Mouse (Mus musculus) left cerebral cortex, postnatal 10 days (tissue): ENCODE data around the gene Vps52. TPM values are rescaled to one million over a fixed set of nuclear protein-coding genes. Genes with fewer than 3 reads are reported as not detected.
A peak's percentile ranks its signal among the peaks of the same experiment; 100 is the strongest.
"Not testable (repeated sequence)": the region's sequence is repeated elsewhere in the genome, so short reads cannot be mapped to it uniquely, and the experiment has no call there.

Experiments
- DNase-seq, 2 experiments: peaks; one replicate each; pipeline ENCODE4 v3.0.0; 2021 to 2022; ENCODE audit warnings: low spot score in 2 of 2, mixed read lengths in 1 of 2; ENCODE audit errors: extremely low spot score in 1 of 2
- intact Hi-C: fragments of 180-260 bp; cut with DNase I; formaldehyde crosslinking; loops from one replicate; pipeline ENCODE4 v1.15.1; 2025
- total RNA-seq, 2 experiments: library from RNA; stranded (reverse); gene quantifications; 2 replicates each; pipeline ENCODE4 v1.2.3; 2021

The Vps52 gene
- total RNA-seq, 2 experiments from 2014 or later = 71.3 to 77.5 TPM

- DNase-seq = no peak
- intact Hi-C loops = no loop called here
Observed at GRCm38 (mm10) chr17:33956336-33956735, 724 bp downstream of the Vps52 start.

DNA sequence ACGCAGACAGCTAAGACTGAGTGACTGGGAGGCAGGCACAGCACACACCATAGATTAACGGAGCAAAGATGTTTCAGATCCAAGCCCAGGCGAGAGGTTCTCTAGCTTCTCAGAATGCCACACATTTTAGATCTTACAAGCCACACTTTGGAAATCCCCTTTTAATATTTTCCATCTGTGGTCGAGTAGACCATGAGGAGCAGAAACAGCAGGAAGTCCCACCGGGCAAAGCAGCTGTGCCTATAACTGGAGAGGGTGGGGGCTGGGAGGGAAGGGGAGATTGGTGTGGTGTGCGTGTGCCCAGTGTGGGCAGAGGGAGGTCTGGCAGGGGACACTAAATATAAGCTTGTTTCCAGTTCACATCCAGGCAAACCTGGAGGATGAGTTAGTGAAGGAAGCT, 1.9 kb downstream of the Vps52 start:
- intact Hi-C loops = loop anchor here (1.0 kb wide), 1 partner anchor 64 kb away; no protein-coding TSS in a partner anchor
- no peak for DNase-seq

GRCm38 (mm10) chr17:33958451-33958850, 2.8 kb downstream of the Vps52 start:
- DNase-seq = no peak
- intact Hi-C loops = no loop called here

DNA sequence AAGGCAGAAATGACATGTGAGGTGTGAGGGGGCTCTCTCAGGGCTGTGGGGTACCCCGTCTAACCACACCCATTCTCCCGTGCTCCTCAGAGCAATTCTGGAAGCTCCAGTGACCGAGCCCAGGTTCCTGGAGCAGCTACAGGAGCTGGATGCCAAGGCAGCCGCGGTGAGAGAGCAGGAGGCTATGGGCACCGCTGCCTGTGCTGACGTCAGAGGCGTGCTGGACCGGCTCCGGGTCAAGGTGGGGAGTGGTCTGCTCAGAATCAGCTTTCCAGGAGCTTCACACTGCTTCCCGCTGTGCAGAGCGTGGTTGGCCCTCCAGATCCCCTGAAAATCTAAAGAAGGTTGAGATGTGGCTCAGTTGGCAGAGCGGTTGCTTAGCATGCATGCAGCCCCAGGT, 3.5 kb downstream of the Vps52 start:
- intact Hi-C loops = no loop called here
- no peak for DNase-seq

DNA sequence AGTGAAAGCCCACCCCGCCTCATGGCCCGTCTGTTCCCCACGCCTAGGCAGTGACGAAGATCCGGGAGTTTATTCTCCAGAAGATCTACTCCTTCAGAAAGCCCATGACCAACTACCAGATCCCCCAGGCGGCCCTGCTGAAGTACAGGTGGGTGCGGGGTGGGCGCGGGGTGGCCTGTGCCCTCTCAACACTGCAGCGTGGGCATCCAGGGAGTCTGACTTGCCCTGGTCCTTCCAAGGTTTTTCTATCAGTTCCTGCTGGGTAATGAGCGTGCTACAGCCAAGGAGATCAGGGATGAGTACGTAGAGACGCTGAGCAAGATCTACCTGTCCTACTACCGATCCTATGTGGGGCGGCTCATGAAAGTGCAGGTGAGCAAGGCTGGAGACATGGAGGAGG, 4.3 kb downstream of the Vps52 start:
- intact Hi-C loops = loop anchor here (2.0 kb wide), 1 partner anchor 1319 kb away; no protein-coding TSS in a partner anchor
- no peak for DNase-seq

GRCm38 (mm10) chr17:33962876-33963275, 7.3 kb downstream of the Vps52 start:
- DNase-seq = no peak
- intact Hi-C loops = no loop called here

GRCm38 (mm10) chr17:33965082-33965845, 9.7 kb downstream of the Vps52 start:
- intact Hi-C loops = no loop called here
- no peak for DNase-seq

DNA sequence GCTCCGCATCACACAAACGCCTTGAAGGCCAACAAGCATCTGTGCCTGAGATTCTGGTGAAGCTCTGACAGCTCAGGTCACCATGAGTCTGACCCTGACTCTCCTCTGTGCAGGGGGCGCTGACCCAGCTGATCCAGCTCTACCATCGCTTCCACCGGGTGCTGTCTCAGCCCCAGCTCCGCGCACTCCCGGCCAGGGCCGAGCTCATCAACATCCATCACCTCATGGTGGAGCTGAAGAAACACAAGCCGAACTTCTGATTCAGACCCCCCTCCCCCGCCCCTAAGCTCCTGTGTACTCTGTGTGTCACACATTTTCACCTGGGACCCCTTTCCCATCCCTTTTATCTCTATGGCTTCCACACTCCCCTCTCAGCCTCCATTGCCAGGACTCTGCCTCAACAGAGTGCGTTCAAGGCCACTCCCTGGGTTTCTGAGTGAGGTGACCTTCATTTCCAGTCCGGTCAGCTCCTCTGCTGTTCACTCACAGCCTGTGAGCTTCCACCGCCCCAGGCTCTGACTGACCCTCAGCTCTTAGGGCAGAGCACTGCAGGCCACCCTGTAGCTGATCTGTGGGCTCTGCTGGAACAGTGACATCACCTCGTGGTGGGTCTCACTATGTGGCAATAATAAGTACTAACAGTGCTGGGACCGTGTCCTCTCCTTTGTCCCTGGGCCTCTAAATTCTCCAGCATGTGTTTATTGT, 10.4 kb downstream of the Vps52 start:
- DNase-seq = peak in 1 of 2 experiments; percentile 42

GRCm38 (mm10) chr17:33968489-33968888, 12.9 kb downstream of the Vps52 start:
- peak; percentile 67 to 74 for DNase-seq
- intact Hi-C loops = no loop called here

More for the DNA sequence above, 10.4 kb downstream of the Vps52 start:
- intact Hi-C loops = no loop called here

GRCm38 (mm10) chr17:33968927-33969326, 13.3 kb downstream of the Vps52 start:
- intact Hi-C loops = no loop called here

GRCm38 (mm10) chr17:33969394-33969793, 13.8 kb downstream of the Vps52 start:
- intact Hi-C loops = no loop called here
- DNase-seq = no peak

More at GRCm38 (mm10) chr17:33968927-33969326, 13.3 kb downstream of the Vps52 start:
- DNase-seq = no peak

GRCm38 (mm10) chr17:33972691-33973090, 17.1 kb downstream of the Vps52 start:
- DNase-seq = no peak
- intact Hi-C loops = loop anchor here (2.0 kb wide), 1 partner anchor 1296 kb away; no protein-coding TSS in a partner anchor

- no peak for DNase-seq
- intact Hi-C loops = loop anchor here (2.0 kb wide), 1 partner anchor 1295 kb away; no protein-coding TSS in a partner anchor
Observed at GRCm38 (mm10) chr17:33973572-33973971, 18.0 kb downstream of the Vps52 start.

- DNase-seq = no peak
- intact Hi-C loops = no loop called here
Observed at GRCm38 (mm10) chr17:33977861-33978557, 22.4 kb downstream of the Vps52 start.

- intact Hi-C loops = no loop called here
- DNase-seq = peak in 1 of 2 experiments; percentile 77
Observed at GRCm38 (mm10) chr17:33978631-33979031, 23.0 kb downstream of the Vps52 start.

GRCm38 (mm10) chr17:33979512-33980050, 24.0 kb downstream of the Vps52 start:
- no peak for DNase-seq
- intact Hi-C loops = no loop called here

- intact Hi-C loops = no loop called here
- DNase-seq = no peak
Observed at GRCm38 (mm10) chr17:33980181-33981035, 24.8 kb downstream of the Vps52 start.

GRCm38 (mm10) chr17:33981192-33981909, 25.7 kb downstream of the Vps52 start:
- intact Hi-C loops = not testable (repeated sequence)

More at GRCm38 (mm10) chr17:33981192-33981909, 25.7 kb downstream of the Vps52 start:
- peak; percentile 85 to 92 for DNase-seq
